Mouse (Mus musculus) megakaryocyte, embryonic 14.5 days (primary cell): Measurements from ENCODE around the gene Msgn1. TPM values are rescaled to one million over a fixed set of nuclear protein-coding genes. Genes with fewer than 3 reads are reported as not detected.

Experiments
- H3K27me3 ChIP-seq: replicated peaks from 2 replicates; pipeline ENCODE3; 2012; ENCODE audit warnings: inconsistent platforms
- H3K36me3 ChIP-seq: replicated peaks from 2 replicates; pipeline ENCODE3; 2012; ENCODE audit warnings: low read length, inconsistent platforms, mixed read lengths
- H3K4me1 ChIP-seq: 2 replicates; pipeline ENCODE4 v1.6.1; 2012; ENCODE audit warnings: inconsistent platforms
- H3K4me3 ChIP-seq: replicated peaks from 2 replicates; pipeline ENCODE3; 2012; ENCODE audit warnings: moderate library complexity, mild to moderate bottlenecking, inconsistent platforms
- H3K9me3 ChIP-seq: 2 replicates; pipeline ENCODE4 v1.6.1; 2012; ENCODE audit warnings: inconsistent platforms
- FLI1 ChIP-seq: IDR thresholded peaks from 2 replicates; pipeline ENCODE4 v1.6.1; 2012; ENCODE audit warnings: low read length, inconsistent platforms, mixed read lengths
- GATA1 ChIP-seq: IDR thresholded peaks from 3 replicates; pipeline ENCODE4 v1.6.1; 2012; ENCODE audit warnings: mixed read lengths, low read length, inconsistent platforms, borderline replicate concordance
- polyA plus RNA-seq: library from polyadenylated mRNA; stranded (reverse); fragments of >175 nt; gene quantifications from 2 replicates; pipeline ENCODE4 v1.2.3, GENCODE M21; 2012; ENCODE audit warnings: low replicate concordance; ENCODE audit not compliant: insufficient read depth

Msgn1 gene
- polyA plus RNA-seq, 1 experiment: not detected

DNA sequence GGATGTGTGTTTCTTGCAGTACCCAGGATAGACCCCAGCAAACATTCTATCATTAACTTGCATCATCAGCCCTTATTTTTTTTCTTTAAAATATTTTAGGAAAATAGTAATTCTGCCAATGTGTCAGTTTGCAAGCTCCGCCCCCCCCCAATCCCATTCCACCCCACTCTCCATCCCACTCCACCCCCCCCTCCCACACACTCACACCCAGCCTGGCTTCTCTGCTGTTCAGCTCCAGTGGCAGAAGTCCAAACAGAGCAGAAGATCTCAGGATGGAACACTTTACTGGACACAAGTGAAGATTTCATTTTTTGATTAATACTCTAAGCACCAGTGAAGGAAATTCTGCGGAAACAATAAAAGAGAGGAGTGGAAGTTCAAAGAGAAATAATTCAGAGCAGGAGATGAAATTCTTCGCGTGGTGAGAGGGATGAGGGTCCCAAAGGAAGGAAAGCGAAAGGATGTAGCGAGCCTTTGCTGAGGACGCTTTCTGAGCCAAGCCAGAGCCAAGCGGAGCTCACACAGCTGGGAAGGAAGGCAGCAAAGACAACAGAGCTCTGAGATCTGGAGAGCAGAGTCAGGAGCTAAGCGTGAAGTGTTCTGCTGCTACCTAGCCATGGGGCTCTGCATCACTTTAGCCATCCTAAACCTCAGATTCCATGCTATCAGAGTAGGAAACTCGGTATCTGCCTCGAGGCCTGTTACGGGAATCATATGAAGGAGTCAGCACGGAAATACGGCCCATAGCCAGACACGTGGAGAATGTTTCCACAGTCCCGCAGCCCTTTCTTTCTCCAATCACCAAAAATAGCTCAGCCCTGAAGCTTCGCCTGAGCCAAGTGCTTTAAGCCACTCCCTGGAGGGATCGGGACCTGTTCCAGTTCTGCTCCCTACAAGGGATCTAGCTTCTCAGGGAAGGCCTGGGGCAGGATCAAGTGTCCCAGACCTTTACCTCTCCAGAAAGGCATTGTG is 4.8 kb downstream of the Msgn1 start:
- H3K4me3 ChIP-seq: no peak overlapping the region
- H3K27me3 ChIP-seq: peaks cover 8% of the 10 kb centered on the region
- TF ChIP-seq GATA1 (no peak), FLI1 (no peak)
- no peaks in the 10 kb centered on the region for H3K36me3 ChIP-seq
- no peaks in the 10 kb centered on the region for H3K4me1 ChIP-seq
- no peaks in the 10 kb centered on the region for H3K9me3 ChIP-seq

- H3K4me3 ChIP-seq: no peak overlapping the region
- H3K9me3 ChIP-seq: no peaks in the 10 kb centered on the region
- no peaks in the 10 kb centered on the region for H3K27me3 ChIP-seq
- peaks cover under 1% of the 10 kb centered on the region; the same call in 1 of the 2 replicates for H3K4me1 ChIP-seq
- TF ChIP-seq FLI1 (no peak), GATA1 (no peak)
- no peaks in the 10 kb centered on the region for H3K36me3 ChIP-seq
These were observed 6.3 kb downstream of the Msgn1 start for GRCm38 (mm10) chr12:11202476-11202875.

DNA sequence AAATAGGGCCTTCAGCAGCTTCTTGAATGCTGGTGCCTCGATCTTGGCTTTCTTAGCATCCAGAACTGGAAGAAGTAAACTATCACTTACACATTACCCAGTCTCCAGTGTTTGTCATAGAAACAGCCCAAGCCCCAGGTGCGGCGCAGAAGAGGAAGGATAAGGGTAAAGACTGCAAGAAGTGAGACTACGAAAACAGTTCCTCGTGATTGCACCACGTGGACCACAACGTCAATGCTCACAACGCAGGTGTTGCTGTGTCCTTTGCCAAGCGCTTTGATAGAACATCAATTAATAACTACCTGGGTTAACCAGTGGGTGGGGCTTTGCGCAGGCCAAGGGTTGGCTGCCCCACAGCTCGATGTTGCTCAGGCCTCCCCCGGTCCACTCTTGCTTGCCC is 8.1 kb downstream of the Msgn1 start:
- Histone ChIP-seq H3K9me3 (no peaks in the 10 kb centered on the region), H3K36me3 (no peaks in the 10 kb centered on the region), H3K4me3 (no peak overlapping the region), H3K27me3 (no peaks in the 10 kb centered on the region), H3K4me1 (peaks cover 17% of the 10 kb centered on the region)
- TF ChIP-seq FLI1 (no peak), GATA1 (no peak)

- Histone ChIP-seq H3K4me1 (peaks cover 24% of the 10 kb centered on the region), H3K4me3 (no peak overlapping the region), H3K36me3 (no peaks in the 10 kb centered on the region), H3K9me3 (no peaks in the 10 kb centered on the region), H3K27me3 (no peaks in the 10 kb centered on the region)
- no peak for TF ChIP-seq FLI1
- TF ChIP-seq GATA1: no peak
These were observed 10.2 kb downstream of the Msgn1 start for GRCm38 (mm10) chr12:11198551-11198950.

- Histone ChIP-seq H3K27me3 (no peaks in the 10 kb centered on the region), H3K9me3 (no peaks in the 10 kb centered on the region), H3K4me3 (no peak overlapping the region), H3K4me1 (peaks cover 24% of the 10 kb centered on the region), H3K36me3 (no peaks in the 10 kb centered on the region)
- TF ChIP-seq FLI1 (no peak), GATA1 (no peak)
These were observed 10.7 kb downstream of the Msgn1 start for GRCm38 (mm10) chr12:11198026-11198425.

- Histone ChIP-seq H3K4me1 (peaks cover 24% of the 10 kb centered on the region), H3K4me3 (no peak overlapping the region), H3K36me3 (no peaks in the 10 kb centered on the region), H3K27me3 (no peaks in the 10 kb centered on the region), H3K9me3 (no peaks in the 10 kb centered on the region)
- no peak for TF ChIP-seq FLI1
- TF ChIP-seq GATA1: no peak
These were observed 11.9 kb downstream of the Msgn1 start for GRCm38 (mm10) chr12:11196830-11197229.

GRCm38 (mm10) chr12:11196142-11196597 is 12.6 kb downstream of the Msgn1 start:
- no peaks in the 10 kb centered on the region for H3K9me3 ChIP-seq
- H3K36me3 ChIP-seq: no peaks in the 10 kb centered on the region
- H3K4me1 ChIP-seq: peaks cover 24% of the 10 kb centered on the region
- no peaks in the 10 kb centered on the region for H3K27me3 ChIP-seq
- H3K4me3 ChIP-seq: peak overlapping the region; percentile 89
- TF ChIP-seq FLI1 (no peak), GATA1 (no peak)

GRCm38 (mm10) chr12:11195031-11195430 is 13.7 kb downstream of the Msgn1 start:
- Histone ChIP-seq H3K9me3 (no peaks in the 10 kb centered on the region), H3K4me1 (peaks cover 24% of the 10 kb centered on the region), H3K36me3 (no peaks in the 10 kb centered on the region)

GRCm38 (mm10) chr12:11178486-11179154 is 30.2 kb downstream of the Msgn1 start:
- H3K4me1 ChIP-seq: peaks cover 3% of the 10 kb centered on the region; the same call in 1 of the 2 replicates
- no peak for TF ChIP-seq FLI1

More at GRCm38 (mm10) chr12:11195031-11195430, 13.7 kb downstream of the Msgn1 start:
- TF ChIP-seq FLI1 (no peak), GATA1 (no peak)
- no peaks in the 10 kb centered on the region for H3K27me3 ChIP-seq
- H3K4me3 ChIP-seq: peak overlapping the region; percentile 35

More at GRCm38 (mm10) chr12:11178486-11179154, 30.2 kb downstream of the Msgn1 start:
- Histone ChIP-seq H3K36me3 (no peaks in the 10 kb centered on the region), H3K9me3 (no peaks in the 10 kb centered on the region), H3K27me3 (peaks cover 3% of the 10 kb centered on the region), H3K4me3 (no peak overlapping the region)
